Mouse (Mus musculus): ENCODE measurements at regions not wholly inside any gene's neighbourhood (a gene's known extent, or its start where the extent isn't known, plus 50 kb on each side); places are given as distances from the start of the nearest gene placed in this dataset. TPM values are rescaled to one million over a fixed set of nuclear protein-coding genes. Genes with fewer than 3 reads are reported as not detected.

DNA sequence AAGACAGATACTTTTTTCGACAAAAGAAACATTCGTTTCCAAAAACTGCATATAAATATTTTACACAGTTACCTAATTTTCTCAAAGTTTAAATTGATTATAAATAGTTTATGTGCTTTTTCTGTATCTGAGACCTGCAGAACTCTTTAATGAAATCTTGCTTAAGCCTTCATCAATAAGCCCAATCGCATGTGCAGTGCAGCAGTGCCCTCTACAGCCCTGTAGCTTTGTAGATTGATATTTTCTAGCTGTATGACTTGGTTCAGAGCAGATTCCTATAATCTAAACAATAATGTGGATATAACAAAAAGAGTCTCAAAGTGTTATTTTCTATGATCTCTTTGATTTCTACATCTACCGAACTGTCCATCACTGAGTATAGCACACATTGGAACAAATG is 728.7 kb downstream of the Phf3 start:
- no peaks in the 10 kb centered on the region for H3K9me3 ChIP-seq (ENCODE audit: control insufficient read depth, low read length)
- WGBS, result 88% methylated on average over 4 of the region's 4 CpGs
- H3K36me3 ChIP-seq (replicated peaks; ENCODE audit: control insufficient read depth, insufficient read depth), result no peaks in the 10 kb centered on the region
- DNase-seq (ENCODE audit: low spot score), result peak; percentile 89
- ATAC-seq (ENCODE audit: low FRiP score), result no peak
- H3K27ac ChIP-seq, result no peak overlapping the region
- no peaks in the 10 kb centered on the region for H3K4me1 ChIP-seq (replicated peaks; ENCODE audit: control insufficient read depth, insufficient read depth, low read length)
- H3K27me3 ChIP-seq (ENCODE audit: control insufficient read depth, insufficient read depth, low read length), result no peaks in the 10 kb centered on the region
- no peak overlapping the region for H3K4me2 ChIP-seq (replicated peaks)
- no peak overlapping the region for H3K9ac ChIP-seq
- H3K4me3 ChIP-seq (replicated peaks; ENCODE audit: low read length), result no peak overlapping the region

DNA sequence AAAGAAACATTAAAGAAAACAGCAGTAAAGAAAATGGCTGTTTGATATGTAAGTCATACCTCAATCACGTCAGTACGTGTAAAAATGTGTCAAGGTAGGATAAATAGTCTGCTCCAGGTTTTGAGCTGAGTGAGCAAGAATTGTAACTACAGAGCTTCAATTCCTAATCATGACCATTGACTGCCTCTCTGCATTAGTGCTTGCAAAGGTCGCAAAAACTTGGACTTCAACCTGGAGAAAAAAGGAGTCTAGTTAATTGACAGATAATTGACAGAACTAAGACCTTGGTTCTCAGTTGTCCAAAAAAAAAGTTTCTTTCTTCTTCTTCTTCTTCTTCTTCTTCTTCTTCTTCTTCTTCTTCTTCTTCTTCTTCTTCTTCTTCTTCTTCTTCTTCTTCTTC is 759.5 kb downstream of the Phf3 start:
- H3K9ac ChIP-seq, result no peak overlapping the region
- H3K27me3 ChIP-seq (ENCODE audit: control insufficient read depth, insufficient read depth, low read length), result no peaks in the 10 kb centered on the region
- H3K27ac ChIP-seq, result no peak overlapping the region
- 91% methylated on average over 3 of the region's 3 CpGs for WGBS
- no peaks in the 10 kb centered on the region for H3K9me3 ChIP-seq (ENCODE audit: control insufficient read depth, low read length)
- no peak for DNase-seq (ENCODE audit: low spot score)
- no peak for ATAC-seq (ENCODE audit: low FRiP score)
- no peaks in the 10 kb centered on the region for H3K36me3 ChIP-seq (replicated peaks; ENCODE audit: control insufficient read depth, insufficient read depth)
- H3K4me1 ChIP-seq (replicated peaks; ENCODE audit: control insufficient read depth, insufficient read depth, low read length), result no peaks in the 10 kb centered on the region
- no peak overlapping the region for H3K4me2 ChIP-seq (replicated peaks)
- H3K4me3 ChIP-seq (replicated peaks; ENCODE audit: low read length), result no peak overlapping the region

Small RNA genes lying in the stretch of these regions (microRNA-seq; reads per million reads assigned to microRNA genes)
- not detected for gene Gm27430

Measured in hindbrain, embryonic 14.5 days (tissue).